Mouse (Mus musculus): ENCODE measurements around the gene Pou2f2.

DNA sequence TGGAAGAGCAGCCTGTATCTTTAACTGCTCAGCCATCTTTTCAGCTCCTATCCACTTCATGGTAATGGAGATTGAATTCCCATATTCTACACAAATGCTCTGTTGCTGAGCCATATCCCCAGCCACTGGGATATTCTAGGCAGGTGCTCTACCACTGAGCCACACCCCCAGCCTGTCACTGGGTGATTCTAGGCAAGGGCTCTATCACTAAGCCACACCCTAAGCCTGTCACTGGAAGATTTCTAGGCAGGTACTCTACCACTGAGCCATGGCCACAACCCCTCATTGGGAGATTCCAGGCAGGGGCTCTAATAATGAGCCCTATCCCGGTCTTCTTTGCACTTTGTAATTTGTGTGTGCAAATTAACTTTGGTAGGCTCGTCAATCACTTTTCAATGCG lies 15.6 kb upstream of the Pou2f2 start:
- no peak for TF ChIP-seq CTCF (IDR thresholded peaks at IDR 0.05; ENCODE audit: low read depth, low read length)
- no peak for TF ChIP-seq POLR2A (IDR thresholded peaks at IDR 0.05; ENCODE audit: extremely low read depth, insufficient read depth, low read length)

All from liver, adult 2 months (tissue).